Mouse (Mus musculus) olfactory bulb, adult 2 months (tissue): ENCODE measurements around the gene 2310039H08Rik.
"Not testable (repeated sequence)": the region's sequence is repeated elsewhere in the genome, so short reads cannot be mapped to it uniquely, and the experiment has no call there.

Experiments
- CTCF ChIP-seq: fragments of 200-500 bp; IDR thresholded peaks from 2 replicates; pipeline ENCODE4 v1.5.1; 2012; ENCODE audit warnings: low read depth, mild to moderate bottlenecking, low read length, moderate library complexity; ENCODE audit not compliant: insufficient read depth
- POLR2A ChIP-seq: fragments of 200-500 bp; IDR thresholded peaks from 2 replicates; pipeline ENCODE4 v1.6.1; 2012; ENCODE audit warnings: mild to moderate bottlenecking, low read depth, low read length, moderate library complexity; ENCODE audit not compliant: insufficient read depth

GRCm38 (mm10) chr17:46787974-46788373 lies 15.5 kb downstream of the 2310039H08Rik start:
- not testable (repeated sequence) for TF ChIP-seq CTCF, POLR2A
